Mouse (Mus musculus): ENCODE measurements around the gene Emilin2.
A peak's percentile ranks its signal among the peaks of the same experiment; 100 is the strongest.

The Emilin2 gene

DNA sequence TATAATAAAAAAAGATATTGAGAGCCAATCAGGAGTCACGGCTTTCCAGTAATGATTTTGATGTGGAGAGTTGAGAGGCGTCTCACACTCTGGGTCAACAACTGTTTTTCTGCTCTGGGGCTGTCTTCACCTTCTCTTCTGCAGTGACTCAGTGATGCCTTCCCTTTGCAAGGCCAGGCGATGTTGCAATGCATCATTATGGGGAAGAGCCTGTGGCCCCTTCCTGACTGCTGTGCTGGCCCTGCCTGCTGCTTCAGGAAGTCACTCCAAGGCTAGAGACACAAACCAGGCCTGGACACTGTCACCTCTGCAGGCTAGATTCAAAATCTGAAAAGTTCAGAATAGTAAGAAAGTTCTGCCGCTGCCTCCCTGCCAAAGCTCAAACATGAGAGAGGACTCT is 11.9 kb downstream of the Emilin2 start:
- peak; percentile 16 for DNase-seq

GRCm38 (mm10) chr17:71294570-71294969 is 17.2 kb downstream of the Emilin2 start:
- no peak for DNase-seq

GRCm38 (mm10) chr17:71292897-71293296 is 18.9 kb downstream of the Emilin2 start:
- no peak for DNase-seq

GRCm38 (mm10) chr17:71291897-71292420 is 19.8 kb downstream of the Emilin2 start:
- DNase-seq: no peak

DNA sequence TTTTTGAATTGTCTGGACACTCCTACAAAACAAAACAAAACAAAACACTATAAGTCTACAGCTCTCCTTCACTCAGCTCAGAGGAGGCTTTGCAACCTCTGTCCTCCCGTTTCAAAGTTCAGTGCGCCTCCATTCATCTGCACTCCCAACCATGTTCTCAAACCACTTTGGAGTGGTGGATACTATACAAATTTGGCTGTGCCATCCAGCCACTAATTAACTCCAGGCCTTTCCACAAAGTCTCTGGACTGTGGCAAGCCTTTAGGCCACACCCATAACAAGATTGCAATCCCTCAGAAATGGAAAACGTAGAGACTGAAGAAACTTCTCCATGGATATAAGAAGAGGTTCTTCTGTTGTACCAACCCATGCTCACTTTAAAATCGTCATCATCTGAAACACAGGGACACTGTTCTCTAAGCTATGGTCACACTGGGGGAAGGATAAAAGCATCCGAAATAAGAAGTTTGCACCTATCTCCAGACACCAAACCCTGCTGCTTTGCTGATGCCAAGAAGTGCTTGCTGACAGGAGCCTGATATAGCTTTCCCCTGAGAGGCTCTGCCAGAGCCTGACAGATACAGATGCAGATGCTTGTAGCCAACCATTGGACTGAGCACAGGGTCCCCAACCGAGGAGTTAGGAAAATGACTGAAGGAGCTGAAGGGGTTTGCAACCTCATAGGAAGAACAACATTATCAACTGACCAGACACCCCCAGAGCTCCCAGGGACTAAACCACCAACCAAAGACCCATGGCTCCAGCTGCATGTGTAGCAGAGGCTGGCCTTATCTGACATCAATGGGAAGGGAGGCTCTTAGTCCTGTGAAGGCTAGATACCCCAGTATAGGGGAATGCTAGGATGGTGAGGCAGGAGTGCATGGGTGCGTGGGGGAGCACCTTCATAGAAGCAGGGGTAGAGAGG is 21.0 kb downstream of the Emilin2 start:
- no peak for DNase-seq

GRCm38 (mm10) chr17:71289572-71290176 is 22.1 kb downstream of the Emilin2 start:
- no peak for DNase-seq

DNA sequence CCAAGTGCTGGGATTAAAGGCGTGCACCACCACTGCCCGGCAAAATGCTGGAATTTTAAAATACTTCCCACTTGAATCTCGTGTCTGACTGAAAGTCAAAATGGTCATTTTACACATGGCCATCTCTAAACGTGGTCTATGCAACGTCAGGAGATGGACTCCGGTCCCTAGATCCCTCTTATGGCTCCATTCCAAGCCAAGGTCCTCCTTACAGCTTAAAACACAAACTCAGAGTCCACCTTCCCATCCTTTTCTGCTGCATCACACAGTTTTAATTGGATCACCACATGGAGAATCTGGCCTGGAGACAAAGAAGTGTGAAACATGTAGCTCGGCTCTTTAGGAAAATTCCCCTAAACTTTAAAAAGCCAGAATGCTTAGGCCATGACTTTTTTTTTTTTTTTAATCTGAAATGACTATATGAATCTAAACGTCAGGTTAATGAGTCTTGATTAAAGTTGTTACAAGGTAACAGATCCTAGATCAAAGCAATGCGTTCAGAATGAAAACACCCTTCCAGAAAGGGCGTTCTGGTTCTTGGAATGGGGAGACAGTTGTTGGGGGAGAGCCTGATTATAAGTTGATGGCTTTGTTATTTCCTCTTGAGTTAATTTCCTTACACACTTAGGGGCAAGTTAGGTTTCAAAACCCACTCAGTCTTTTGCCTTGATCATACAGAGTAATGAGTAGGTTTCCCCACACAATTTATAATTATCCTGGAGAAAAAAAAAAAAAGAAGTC is 22.8 kb downstream of the Emilin2 start:
- no peak for DNase-seq

DNA sequence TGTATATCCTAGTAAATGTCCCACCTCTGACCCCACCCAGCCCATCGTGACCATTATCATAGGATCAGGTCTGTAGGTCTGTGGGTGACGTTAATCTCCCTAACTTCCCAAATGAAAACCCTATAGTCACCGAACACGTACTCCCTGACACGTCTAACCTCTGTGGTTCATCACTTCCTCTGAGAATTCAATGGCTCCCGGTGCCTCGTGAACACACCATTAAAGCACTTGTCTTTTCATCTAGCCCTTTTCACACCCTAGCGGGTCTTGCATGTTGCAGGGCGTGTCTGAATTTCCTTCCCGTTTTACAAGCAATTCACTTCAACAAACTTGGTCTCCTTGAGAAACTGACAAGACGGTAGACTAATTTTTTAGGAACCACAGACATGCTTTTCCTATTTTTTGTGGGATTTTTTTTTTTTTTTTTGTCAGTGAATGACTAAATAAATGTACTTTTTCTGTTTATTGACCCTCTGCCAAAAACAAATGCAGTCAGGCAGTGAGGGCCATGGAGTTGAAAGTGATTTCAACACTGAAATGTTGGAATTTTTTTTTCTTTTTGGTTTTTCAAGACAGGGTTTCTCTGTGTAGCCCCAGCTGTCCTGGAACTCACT is 23.5 kb downstream of the Emilin2 start:
- DNase-seq: no peak

DNA sequence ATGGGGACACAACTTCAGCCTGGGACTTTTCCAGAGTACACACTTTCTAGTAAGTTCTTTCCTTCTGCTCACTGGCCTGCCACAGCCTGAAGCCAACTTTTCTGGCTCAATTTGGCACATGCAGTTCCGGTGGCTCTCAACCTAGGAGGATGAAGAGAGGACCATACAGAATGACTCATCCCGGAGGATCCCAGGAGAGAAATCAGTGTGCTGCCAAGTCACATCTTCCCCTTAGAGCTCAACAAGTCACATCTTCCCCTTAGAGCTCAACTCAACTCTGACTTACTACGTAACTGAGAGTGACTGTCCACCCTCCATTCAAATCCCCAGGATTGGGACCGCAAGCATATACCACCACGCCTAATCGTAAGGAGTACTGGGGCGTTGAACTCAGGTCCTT is 24.2 kb downstream of the Emilin2 start:
- DNase-seq: no peak

DNA sequence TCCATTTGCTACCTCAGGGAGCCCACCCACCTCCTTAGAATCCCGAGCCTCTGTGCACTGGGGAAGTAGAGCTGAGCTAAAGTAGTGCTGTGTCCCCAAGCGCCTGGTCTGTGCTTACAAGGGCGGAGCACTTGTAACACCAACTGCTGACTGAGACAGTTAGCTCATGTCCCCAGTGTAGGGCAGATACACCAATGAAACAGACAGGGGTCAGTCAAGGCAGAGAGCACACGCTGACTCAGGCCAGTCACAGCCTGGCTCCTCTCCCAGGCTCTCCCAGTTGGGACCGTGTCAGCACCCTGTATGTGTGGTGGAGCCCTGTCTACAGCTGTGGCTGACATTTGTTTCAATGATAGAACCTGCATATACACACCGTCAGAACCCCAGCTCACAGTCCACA is 25.8 kb downstream of the Emilin2 start:
- DNase-seq: no peak

DNA sequence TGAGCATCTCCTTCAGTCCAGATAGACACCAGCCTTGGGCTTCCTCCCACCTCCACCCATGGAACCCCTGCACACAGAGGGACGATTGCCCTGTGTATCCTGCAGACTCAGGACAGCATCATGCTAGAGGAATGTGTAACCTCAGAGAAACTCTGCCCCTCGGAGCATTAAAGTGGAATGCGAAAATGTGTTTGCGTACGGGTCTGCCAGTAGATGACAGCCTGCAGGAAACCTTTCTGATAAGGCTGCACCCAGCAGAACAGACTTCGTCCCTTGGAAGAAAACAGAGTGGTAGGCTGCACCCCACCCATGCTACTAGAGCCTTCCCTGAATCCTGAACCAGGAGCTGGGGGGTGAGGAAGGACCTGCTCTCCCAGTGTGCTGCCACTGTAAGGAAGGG is 26.9 kb downstream of the Emilin2 start:
- no peak for DNase-seq

- no peak for DNase-seq
Measured at GRCm38 (mm10) chr17:71283237-71283636, 28.5 kb downstream of the Emilin2 start.

- DNase-seq: no peak
Measured at GRCm38 (mm10) chr17:71282716-71283115, 29.1 kb downstream of the Emilin2 start.

- no peak for DNase-seq
Measured at GRCm38 (mm10) chr17:71277701-71278491, 33.9 kb downstream of the Emilin2 start.

DNA sequence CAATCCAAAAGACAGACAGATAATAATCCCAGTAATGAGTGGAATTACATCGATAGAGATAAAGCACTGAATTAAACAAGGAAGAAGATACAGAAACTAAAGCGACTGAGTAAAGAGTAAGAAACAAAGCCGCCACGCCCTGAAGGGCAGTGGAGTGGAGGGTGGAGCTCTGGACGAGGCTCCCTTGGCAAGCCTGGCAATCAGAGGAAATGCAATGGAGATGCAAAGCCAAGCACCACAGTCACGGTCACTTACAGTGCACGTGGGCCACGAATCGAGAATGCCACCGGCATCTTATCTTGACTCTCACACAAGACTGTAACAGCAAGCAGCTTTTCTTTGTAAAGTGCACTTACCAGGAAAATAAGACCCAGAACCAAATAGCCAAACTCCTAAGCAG is 35.0 kb downstream of the Emilin2 start:
- DNase-seq: no peak

GRCm38 (mm10) chr17:71273901-71274300 is 37.9 kb downstream of the Emilin2 start:
- no peak for DNase-seq

DNA sequence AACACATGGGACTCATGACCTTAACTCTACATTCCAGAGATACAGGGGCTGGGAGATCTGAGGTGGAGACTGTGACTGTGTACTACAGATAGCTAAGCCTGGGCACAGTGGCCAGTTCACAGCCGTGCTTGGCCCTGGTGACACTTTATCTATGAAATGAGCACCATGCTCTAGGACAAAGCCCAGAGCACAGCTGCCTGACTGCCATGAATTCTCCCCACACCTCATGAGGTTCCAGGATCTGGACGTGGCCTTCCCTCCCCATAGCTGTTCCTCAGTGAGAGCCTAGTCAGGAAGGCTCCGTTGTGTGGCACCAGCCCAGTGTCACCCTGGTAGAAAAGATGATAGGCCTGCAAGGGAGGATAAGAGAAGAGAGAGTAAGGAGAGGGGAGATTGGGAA is 43.2 kb downstream of the Emilin2 start:
- DNase-seq: no peak

- DNase-seq: no peak
Measured at GRCm38 (mm10) chr17:71268152-71268551, 43.6 kb downstream of the Emilin2 start.

DNA sequence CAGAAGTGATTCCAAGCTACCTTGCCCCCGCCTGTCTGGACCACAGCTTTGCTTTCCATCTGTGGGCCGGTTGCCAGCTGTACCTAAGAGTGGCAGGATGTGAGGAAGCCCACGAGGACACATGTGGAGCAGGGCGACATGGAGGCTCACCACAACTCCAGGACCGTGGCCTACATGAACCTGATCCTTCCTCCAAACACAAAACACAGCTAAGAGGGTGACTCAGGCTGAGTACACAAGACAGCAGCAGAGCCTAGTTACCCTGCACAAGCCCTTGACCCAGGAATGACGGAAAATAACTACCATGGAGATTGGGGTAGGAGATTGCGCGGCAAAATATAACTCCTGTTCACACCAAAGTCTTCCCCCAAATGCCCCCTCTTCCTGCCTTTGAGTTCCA is 44.4 kb downstream of the Emilin2 start:
- DNase-seq: no peak

DNA sequence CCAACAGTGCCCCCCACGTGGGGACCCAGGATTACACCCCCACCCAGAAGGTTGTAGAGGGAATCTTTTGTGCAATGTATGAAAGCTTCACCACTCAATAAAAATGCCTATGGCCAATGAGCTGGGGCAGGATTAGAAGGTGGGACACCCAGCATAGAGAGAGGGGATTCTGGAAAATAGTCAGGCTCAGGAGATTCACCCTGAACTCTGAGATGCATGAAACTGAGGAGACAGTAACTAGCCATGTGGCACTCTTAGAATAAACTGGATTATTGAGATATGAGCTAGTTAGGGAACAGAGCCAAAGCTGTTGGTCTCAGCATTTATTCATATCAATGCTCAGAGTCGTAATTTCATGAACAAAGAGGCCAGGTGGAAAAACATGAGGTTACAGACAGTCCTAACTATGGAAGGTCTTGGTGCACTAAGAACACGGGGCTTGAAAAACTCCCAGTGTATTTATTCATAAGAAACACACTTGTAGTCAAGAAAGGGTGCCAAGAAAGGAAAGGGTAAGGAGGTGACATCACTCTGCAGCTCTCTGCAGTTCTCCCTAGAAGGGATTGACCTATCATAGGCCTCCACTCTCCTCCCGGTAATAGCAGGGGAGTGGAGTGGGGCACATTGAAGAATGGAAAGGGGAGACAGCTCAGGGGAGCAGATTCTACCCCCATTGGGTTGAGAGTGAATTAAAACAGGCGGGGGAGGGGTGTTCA is 46.3 kb downstream of the Emilin2 start:
- DNase-seq: no peak

DNA sequence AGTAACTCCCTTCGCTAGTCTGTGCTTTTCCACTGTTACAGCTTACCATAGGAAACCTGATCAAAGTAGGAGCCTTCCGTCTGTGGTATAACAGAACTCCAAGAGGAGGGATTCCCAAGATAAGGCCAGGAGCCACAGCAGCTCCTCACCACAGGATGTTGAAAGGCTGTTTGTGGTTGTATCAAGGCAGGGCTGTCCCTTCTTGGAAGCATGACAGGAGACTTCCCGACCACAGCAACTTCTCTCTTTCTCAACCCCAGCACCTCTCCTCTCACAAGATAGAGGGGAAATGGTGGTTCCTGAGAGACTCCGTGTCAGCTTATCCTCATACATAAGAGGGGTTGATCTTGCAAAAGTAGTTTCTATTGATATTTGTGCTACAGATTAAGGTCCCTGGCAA is 47.0 kb downstream of the Emilin2 start:
- DNase-seq: no peak

All from layer of hippocampus, adult 9-11 months (tissue).